Mouse (Mus musculus): ENCODE measurements around the gene Chd1.

DNA sequence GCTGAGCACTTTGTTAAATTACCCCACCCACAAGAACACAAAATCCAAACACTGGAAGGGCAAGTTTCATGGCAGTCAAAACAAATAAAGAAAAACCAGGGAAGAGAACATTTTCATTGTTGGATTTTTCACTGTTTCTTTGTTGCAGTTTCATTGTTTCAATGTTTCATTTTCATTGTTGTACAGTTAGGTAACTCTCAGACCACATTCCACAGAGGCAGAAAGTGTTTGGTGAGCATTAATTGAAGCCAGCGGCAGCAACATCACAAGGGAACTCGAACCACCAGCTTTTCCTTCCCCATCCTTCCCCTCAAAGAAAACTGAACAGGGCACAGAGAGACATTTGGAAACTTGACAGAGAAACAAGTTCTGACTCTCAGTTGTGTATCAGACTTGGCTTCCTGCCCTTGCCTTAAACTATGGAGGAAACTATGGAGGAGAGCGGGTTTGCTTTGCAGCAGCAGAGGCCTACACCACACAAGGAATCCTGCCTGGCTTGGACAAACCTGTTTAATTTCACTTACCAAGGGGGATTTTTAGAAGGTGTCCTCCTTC, 109.0 kb downstream of the Chd1 start:
- TF ChIP-seq GATA1 (IDR thresholded peaks at IDR 0.05; ENCODE audit: borderline replicate concordance, low read length) (no peak), FLI1 (IDR thresholded peaks at IDR 0.05; ENCODE audit: low read length) (no peak)

All from megakaryocyte, embryonic 14.5 days (primary cell).